Mouse (Mus musculus) common myeloid progenitor, adult 5-6 weeks (primary cell): Measurements from ENCODE around the gene Fntb. TPM values are rescaled to one million over a fixed set of nuclear protein-coding genes. Genes with fewer than 3 reads are reported as not detected.

Source experiments
- ATAC-seq: replicated peaks from 2 replicates; pipeline ENCODE4 v1.8.0; 2016; ENCODE audit warnings: low read depth, mild to moderate bottlenecking, moderate TSS enrichment, inconsistent platforms; ENCODE audit not compliant: poor library complexity, severe bottlenecking
- total RNA-seq: library from RNA; stranded (forward); fragments of 200-1000, 187-1606 nt; gene quantifications from 2 replicates; pipeline ENCODE4 v1.2.3, GENCODE M21; 2017

Fntb gene
- total RNA-seq, 1 experiment from 2014 or later, result 8.7 TPM

DNA sequence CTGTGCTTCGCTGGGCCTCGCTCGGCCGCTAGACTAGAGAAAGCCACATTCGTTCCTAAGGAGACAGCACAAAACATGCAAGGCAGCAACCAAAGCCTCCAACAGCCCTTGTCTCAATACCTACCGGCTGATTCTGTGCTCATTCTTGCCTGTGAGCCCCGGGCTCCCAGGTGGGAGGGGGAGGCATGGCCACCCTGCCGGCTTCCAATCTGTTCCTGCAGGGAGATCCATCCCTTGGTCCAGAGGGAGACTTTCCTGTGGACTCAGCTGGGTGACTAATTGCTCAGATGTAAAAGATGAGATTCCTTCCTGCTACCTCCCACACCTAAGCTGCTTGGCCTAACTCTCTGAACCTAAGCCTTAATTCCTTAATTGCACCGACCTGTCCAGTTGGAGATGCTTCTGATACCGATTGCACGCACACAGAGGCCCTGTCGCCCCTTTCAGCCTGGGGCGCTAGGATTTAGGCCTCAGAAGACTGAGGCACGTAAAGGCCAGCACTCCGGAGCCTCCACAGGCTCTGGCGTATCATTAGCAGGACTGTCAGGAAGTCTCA lies 145.9 kb downstream of the Fntb start:
- ATAC-seq, result no peak

DNA sequence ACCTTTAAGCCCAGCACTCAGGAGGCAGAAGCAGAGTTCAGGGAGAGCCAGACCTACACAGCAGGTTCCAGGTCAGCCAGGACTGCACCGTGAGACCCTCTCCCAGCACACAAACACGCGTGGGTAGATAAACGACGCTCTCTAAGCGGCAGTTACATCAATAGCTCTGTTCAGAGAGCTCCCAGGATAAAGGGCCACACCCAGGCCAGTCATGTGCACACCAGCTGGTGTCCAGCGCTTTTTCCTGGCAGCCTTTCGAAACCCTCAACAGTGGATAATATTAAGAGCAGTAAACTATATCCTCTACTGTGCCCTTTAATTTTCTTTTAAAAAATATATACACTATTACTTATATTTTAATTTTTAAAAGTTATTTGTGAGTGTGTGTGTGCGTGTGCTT lies 146.8 kb downstream of the Fntb start:
- ATAC-seq, result no peak

DNA sequence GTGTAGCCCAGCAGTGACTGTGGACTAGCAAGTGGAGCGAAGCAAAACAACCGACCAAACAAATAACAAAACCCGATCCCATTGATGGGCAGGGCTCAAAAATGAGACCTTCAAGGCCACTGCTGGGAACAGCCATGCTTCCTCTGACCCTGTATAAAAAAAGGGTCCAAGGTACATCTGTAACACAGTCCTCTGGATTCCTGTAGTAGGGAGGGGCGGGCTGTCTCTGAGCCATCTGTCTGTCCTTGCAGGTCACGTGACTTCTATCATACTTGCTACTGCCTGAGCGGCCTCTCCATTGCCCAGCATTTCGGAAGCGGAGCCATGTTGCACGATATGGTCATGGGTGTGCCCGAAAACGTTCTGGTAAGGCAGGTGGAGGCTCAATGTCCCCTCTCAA lies 150.8 kb downstream of the Fntb start:
- ATAC-seq, result no peak

- ATAC-seq, result no peak
Observed at GRCm38 (mm10) chr12:76918113-76918512, 152.7 kb downstream of the Fntb start.

DNA sequence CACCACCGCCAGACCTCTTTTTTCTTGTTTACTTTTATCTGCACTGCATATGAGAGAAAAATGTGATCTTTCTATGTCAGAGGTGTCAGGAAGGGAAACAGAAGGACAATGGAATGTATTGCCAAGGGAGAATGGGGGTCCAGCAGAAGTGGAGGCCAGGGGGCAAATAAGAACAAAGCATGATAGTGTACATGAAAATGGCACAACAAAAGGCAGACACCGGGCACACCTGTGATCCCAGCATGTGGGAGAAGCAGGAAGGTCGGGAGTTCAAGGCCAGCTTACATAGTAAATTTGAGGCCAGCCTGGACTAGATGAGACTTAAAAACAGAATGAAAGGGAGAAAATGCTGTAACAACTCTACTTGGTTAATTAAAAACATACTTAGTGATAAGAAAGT lies 153.5 kb downstream of the Fntb start:
- ATAC-seq, result no peak

DNA sequence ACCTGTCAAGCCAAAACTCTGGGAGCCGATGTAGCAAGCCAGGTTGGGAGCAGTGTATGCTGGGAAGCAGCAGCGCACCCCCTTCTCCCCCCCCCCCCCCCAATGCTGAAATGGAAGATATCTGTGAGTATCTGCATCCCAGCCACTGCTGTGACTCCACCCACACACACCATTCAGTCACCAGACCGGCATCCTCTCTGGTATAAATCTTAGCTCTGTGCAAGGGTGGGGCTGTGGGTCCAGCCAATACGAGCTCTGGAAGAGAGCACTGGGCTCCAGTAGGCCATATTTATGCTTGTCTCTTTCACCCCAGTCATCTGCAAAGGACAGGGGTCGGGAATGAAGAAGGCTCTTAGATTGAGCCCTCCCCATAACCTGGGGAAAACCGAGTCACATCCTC lies 155.0 kb downstream of the Fntb start:
- no peak for ATAC-seq

DNA sequence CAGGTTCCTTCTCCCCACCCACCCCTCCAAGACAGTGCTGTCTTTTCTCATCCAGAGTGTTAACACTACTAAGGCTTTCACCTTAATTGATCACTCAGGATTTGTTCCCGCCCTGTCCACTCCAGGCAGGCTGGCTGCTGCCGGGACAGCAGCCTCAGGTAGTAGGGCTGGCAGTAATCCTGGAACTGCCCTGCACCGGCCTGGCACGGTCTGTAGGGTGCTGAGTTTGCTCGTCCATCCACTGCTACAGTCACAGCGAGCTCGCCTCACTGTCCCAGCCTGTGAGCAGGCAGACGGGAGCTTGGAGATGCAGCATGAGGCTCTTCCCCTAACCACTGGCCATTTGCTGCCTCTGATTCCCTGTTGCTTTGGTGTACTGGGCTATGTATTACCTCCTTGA lies 155.6 kb downstream of the Fntb start:
- no peak for ATAC-seq

- no peak for ATAC-seq
Observed at GRCm38 (mm10) chr12:76923118-76923517, 157.7 kb downstream of the Fntb start.

- peak; percentile 85 for ATAC-seq
Observed at GRCm38 (mm10) chr12:76924904-76925604, 159.7 kb downstream of the Fntb start.

DNA sequence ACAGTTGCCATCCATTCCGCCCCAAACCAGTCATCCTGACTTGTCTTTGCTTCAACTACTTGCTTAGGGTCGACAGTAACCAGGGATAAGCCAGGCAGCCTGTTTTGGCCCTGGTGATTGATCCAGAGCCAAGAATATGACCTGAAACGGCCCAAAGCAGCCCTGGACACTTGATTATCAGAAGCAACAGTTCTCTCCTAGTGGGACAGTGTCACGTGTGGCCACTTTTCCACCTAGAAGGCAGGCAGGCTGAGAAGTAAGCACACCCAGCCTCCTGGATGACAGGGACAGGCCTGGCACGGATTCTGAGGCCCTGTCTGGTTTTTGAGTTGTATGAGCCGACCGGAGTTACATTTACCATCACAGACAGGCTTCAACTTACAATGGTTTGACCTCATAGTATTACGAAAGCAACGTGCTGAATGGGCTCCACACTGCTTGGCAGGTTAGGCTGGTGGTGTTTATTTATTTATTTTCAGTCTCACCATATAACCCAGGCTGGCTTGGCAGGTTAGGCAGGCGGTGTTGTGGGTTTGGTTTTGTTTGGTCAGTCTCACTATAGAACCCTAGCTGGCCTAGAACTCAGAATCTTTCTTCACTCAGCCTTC lies 161.1 kb downstream of the Fntb start:
- ATAC-seq, result no peak

DNA sequence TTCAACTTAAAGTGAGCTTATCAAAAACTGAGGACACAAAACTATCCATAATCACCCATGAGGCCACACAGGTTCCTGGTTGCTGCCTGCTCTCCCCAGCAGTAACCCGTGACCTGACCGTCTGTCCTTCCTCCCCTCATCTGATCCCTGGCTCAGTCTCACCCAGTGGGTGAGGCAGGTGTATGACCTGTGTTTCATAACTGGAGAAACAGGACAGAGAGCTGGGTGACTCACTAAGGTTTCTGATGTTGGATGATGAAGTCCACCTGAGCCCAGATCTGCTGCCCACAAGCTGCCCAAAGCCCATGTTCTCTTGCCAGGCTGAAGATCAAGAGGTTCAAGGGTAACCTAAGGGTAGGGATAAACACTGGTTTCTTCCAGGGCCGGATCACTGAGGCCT lies 161.6 kb downstream of the Fntb start:
- ATAC-seq, result no peak

- ATAC-seq, result no peak
Observed at GRCm38 (mm10) chr12:76927539-76927938, 162.2 kb downstream of the Fntb start.

- no peak for ATAC-seq
Observed at GRCm38 (mm10) chr12:76930177-76930576, 164.8 kb downstream of the Fntb start.

DNA sequence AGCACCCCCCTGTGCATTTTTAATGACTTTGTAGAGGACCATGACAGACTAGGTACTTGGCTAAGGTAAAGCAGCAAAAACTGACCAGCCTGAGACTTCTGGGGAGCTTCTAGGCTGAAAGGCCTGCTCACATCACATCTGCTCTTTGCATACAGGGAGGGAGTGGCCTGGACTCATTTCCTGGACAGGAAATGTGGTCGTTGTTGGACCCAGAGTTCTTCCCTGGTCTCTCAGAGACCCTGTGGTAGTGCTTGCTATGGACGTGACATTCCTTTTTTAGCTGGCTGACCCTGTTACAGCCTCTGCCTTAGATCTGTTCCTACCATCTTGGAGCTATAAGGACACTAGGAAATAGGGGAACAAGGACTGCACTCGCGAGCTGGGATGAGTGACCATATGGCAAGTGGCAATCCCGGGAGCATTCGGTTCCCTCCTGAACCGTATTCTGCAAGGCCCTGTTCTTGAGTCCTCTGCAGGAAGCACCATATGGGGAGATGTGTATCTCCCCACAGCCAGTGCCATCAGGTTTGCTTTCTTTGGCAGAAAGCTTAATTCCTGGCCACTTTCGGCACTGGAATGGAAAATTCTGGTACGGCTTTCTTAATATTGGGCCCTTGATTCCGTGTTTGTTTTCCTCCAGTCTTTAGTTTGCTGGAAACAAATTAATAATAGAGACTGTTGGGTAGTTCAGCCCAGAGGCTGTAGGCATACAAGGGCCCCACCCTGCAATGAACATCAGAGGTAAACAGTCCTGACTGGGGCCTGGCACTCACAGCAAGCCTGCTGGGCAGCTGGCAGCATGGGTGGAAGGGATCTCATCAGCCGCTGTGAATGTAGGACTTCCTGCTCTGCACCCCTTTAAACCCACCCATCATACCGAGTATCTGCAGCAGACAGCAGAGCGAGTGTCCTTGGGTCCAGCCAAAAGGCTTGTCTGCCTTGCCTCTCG lies 166.6 kb downstream of the Fntb start:
- ATAC-seq, result no peak

DNA sequence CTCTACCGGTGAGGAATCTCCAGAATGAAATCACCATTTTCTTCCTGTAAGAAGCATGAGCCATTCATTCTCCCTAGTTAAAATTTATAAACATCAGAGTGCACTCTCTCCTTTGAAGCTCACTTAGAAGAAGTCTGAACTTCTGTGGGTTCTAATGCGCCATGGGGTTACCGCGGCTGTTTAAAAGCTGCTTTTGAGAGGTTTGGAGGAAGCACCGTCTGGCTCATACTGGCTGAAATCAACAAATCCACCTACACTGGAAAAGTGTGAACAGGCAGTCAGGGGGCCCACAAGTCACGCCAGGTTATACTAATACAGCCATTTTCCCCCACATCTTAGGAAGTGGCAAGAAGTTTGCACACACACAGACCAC lies 167.3 kb downstream of the Fntb start:
- no peak for ATAC-seq

- no peak for ATAC-seq
Observed at GRCm38 (mm10) chr12:76934438-76934837, 169.0 kb downstream of the Fntb start.

- no peak for ATAC-seq
Observed at GRCm38 (mm10) chr12:76936211-76936610, 170.8 kb downstream of the Fntb start.

DNA sequence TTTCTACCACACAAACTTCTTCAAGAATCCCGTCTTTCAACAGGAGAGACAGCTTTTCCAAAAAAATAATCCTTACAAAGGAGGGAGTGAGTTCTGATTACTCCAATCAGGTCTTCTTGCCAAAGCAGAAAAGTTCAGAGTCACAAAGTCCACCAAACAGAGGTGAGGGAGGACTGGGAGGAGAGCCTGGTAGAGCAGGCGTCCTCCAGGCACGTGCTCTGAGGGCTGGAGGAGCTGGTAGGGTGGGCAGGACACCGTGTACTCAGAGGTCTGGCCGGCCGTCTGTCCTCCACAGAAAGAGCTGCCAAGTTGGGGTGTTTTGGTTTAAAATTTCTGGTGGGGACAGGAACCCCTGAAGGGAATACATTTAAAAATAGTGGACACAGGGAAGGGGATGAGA lies 172.6 kb downstream of the Fntb start:
- ATAC-seq, result no peak

- peak; percentile 46; the same call in 1 of the 2 replicates for ATAC-seq
Observed at GRCm38 (mm10) chr12:76941524-76941923, 176.1 kb downstream of the Fntb start.

GRCm38 (mm10) chr12:76942476-76942875 lies 177.1 kb downstream of the Fntb start:
- ATAC-seq, result no peak

- peak; percentile 52; the same call in 1 of the 2 replicates for ATAC-seq
Observed at GRCm38 (mm10) chr12:76943046-76943445, 177.7 kb downstream of the Fntb start.
